25 mouse cellular contexts compared by ENCODE assay signal in the genomic region with DNA sequence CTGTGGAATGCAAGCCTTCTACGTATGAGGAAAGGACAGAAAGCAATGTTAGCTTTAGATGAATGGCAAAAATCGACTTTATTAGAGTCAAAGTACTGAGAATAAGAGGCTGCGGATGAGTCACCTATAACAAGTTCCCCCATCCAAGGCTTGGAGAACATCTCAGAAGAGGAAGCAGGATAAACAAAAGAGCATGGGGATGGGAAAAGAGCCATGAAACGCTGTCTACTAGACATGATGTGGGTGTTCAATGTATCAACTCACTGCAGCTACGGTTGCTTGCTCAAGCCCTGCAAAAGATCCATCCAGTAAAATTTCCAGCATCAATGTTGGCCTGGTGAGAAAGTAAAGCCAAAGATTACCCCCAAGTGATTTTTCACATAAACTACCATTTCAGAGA.
"Had no signal": no experiment of that assay in that cellular context is flagged by ENCODE, and none has a peak within 500 bp of the region (broad histone marks: within the 10 kb centered on the region; RNA-seq: fewer than 3 reads in every experiment).

No protein-coding gene starts in this region.

- H3K27me3 ChIP-seq: heart, embryonic 13.5 days; heart, embryonic 15.5 days; hindbrain, embryonic 13.5 days; hindbrain, embryonic 15.5 days; kidney, embryonic 15.5 days; limb, embryonic 13.5 days; limb, embryonic 15.5 days; liver, embryonic 12.5 days had no signal

- H3K4me3 ChIP-seq: heart, embryonic 13.5 days; heart, embryonic 15.5 days; hindbrain, embryonic 13.5 days; hindbrain, embryonic 15.5 days; kidney, embryonic 15.5 days; limb, embryonic 13.5 days; limb, embryonic 15.5 days; liver, embryonic 12.5 days had no signal

- H3K9me3 ChIP-seq: heart, embryonic 13.5 days; heart, embryonic 15.5 days; hindbrain, embryonic 13.5 days; hindbrain, embryonic 15.5 days; kidney, embryonic 15.5 days; limb, embryonic 13.5 days; limb, embryonic 15.5 days; liver, embryonic 12.5 days had no signal

- H3K4me1 ChIP-seq: hindbrain, embryonic 13.5 days; hindbrain, embryonic 15.5 days; limb, embryonic 13.5 days; limb, embryonic 15.5 days; liver, embryonic 12.5 days had no signal

- H3K9ac ChIP-seq: heart, embryonic 13.5 days; heart, embryonic 15.5 days; hindbrain, embryonic 13.5 days; hindbrain, embryonic 15.5 days; kidney, embryonic 15.5 days; limb, embryonic 13.5 days; limb, embryonic 15.5 days; liver, embryonic 12.5 days had no signal

- DNase-seq: gastrocnemius, postnatal 14 days; gastrocnemius, postnatal 36 days; heart, adult 18-20 months; heart, postnatal 14 days; heart, postnatal 36 days; kidney, adult 11 months; kidney, adult 2 months; kidney, adult 9 months; kidney, postnatal 14 days; kidney, postnatal 36 days; layer of hippocampus, adult 9-11 months; layer of hippocampus, postnatal 36 days; left cerebral cortex, postnatal 4 days had no signal

- ATAC-seq: hindbrain, postnatal 0 days; intestine, embryonic 16.5 days; liver, embryonic 12.5 days had no signal

- H3K36me3 ChIP-seq: heart, embryonic 13.5 days; heart, embryonic 15.5 days; hindbrain, embryonic 13.5 days; hindbrain, embryonic 15.5 days; kidney, embryonic 15.5 days; limb, embryonic 13.5 days; limb, embryonic 15.5 days; liver, embryonic 12.5 days had no signal

- H3K27ac ChIP-seq: heart, embryonic 13.5 days; heart, embryonic 15.5 days; hindbrain, embryonic 13.5 days; hindbrain, embryonic 15.5 days; hindbrain, postnatal 0 days; kidney, embryonic 15.5 days; kidney, postnatal 0 days; limb, embryonic 13.5 days; limb, embryonic 15.5 days; liver, embryonic 12.5 days had no signal

- H3K4me2 ChIP-seq: heart, embryonic 11.5 days; heart, embryonic 13.5 days; heart, embryonic 15.5 days; hindbrain, embryonic 13.5 days; hindbrain, embryonic 15.5 days; kidney, embryonic 15.5 days; limb, embryonic 13.5 days; limb, embryonic 15.5 days; liver, embryonic 12.5 days had no signal
